Mouse (Mus musculus) layer of hippocampus, adult 9-11 months (tissue): ENCODE results near the gene Atp6v0b.

Experiments
- DNase-seq: peaks from one replicate; pipeline ENCODE4 v3.0.0; 2022

The Atp6v0b gene

GRCm38 (mm10) chr4:117834845-117835530 lies 52.1 kb downstream of the Atp6v0b start:
- no peak for DNase-seq

GRCm38 (mm10) chr4:117834457-117834844 lies 52.7 kb downstream of the Atp6v0b start, which contains the start of gene Slc6a9:
TSS of gene Slc6a9 (plus strand) at chr4:117834506.
- no peak for DNase-seq
